ENCODE assay signal across 8 mouse cellular contexts in the genomic region with DNA sequence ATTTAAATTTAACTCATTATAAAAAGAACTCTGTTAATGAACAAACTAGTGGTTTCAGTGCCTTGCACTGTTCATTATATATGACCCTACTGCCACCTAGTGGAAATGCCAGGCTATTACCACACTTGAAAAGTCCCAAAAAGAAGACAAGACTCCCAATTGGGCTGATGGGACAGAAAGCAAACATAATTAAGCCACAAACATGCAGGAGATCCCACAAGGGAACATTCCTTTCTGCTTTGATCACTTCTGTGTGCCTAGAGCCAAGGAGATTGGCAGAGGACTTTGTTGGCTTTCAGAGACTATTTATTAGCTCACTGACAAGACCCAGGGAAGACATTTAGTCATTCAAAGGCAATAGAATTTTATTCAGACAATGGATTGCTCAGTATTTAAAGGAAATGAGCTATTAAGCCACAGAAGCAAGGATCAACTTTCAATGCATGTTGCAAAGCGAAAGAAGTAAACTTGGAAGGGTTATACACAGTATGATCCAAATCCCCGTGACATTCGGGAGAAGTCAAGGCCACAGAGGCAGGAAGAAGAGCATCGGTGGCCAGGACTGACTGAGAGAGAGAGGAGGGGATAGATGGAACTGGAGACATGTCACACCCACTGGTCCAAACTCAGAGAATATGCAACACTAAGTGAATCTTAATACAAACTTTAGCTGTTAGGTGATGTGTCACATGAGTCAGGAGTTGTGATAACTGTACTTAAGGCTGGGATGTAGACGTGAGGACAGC. TPM values are rescaled to one million over a fixed set of nuclear protein-coding genes. Genes with fewer than 3 reads are reported as not detected.
DNase-seq lines count a peak whose midpoint lies in the region; TF ChIP-seq lines count a peak whose summit lies in the region.

No protein-coding gene starts in this region.

- TF ChIP-seq CTCF in gastrocnemius, adult 2 months (IDR thresholded peaks at IDR 0.05): peak; percentile 94

- H3K27ac ChIP-seq in gastrocnemius, adult 2 months: no peak overlapping the region

- H3K4me3 ChIP-seq in gastrocnemius, adult 2 months: no peak overlapping the region

- no peak for DNase-seq in gastrocnemius, adult 2 months
- no peak for DNase-seq in gastrocnemius, adult 8-10 months (ENCODE audit: low spot score in 2 of 2)
- DNase-seq in ZHBTc4 (ENCODE audit: low read depth, low spot score): peak; percentile 80
- DNase-seq in embryo, embryonic 11 days: peak; percentile 72
- peak; percentile 70 for DNase-seq in heart, postnatal 4 days
- DNase-seq in layer of hippocampus, adult 18-20 months (ENCODE audit: low spot score in 2 of 2): peak; percentile 23 to 78
- DNase-seq in lung, postnatal 36 days: peak; percentile 81
- DNase-seq in right cerebral cortex, postnatal 14 days: peak; percentile 23

- intact Hi-C loops in gastrocnemius, adult 2 months (cut with DNase I): loop anchor here (5.0 kb wide), 3 partner anchors 335 to 1010 kb away; a partner anchor contains a TSS

RNA-seq across cellular contexts. Expression of a gene that starts 40.5 kb away (rescaled TPM):
- 1 to 10 TPM; 5.1 to 5.8 TPM for total RNA-seq in gastrocnemius, adult 2 months (2021)
- 1 to 10 TPM; 5.3 to 7.3 (median 6.5) TPM for total RNA-seq in gastrocnemius, adult 8-10 months (2022)
- 1 to 10 TPM; 8.0 to 8.4 TPM for total RNA-seq in heart, postnatal 4 days (2021)
- 10 to 100 TPM; 22.4 TPM for total RNA-seq in layer of hippocampus, adult 18-20 months (2021)

Comparison
In these comparisons a context has a peak if more than half of its experiments do, and no peak if none do; other contexts are left out.
1. DNase-seq: peak in ZHBTc4 (single experiment), embryo, embryonic 11 days (single experiment), heart, postnatal 4 days (single experiment), layer of hippocampus, adult 18-20 months (2 of 2), lung, postnatal 36 days (single experiment) and right cerebral cortex, postnatal 14 days (single experiment); none in gastrocnemius, adult 2 months (single experiment) and gastrocnemius, adult 8-10 months (0 of 2).